Mouse (Mus musculus): ENCODE data around the gene Ranbp2. TPM values are rescaled to one million over a fixed set of nuclear protein-coding genes. Genes with fewer than 3 reads are reported as not detected.

Gene Ranbp2
- total and polyA plus RNA-seq, 3 experiments = 45.0 to 56.3 (median 53.4) TPM

DNA sequence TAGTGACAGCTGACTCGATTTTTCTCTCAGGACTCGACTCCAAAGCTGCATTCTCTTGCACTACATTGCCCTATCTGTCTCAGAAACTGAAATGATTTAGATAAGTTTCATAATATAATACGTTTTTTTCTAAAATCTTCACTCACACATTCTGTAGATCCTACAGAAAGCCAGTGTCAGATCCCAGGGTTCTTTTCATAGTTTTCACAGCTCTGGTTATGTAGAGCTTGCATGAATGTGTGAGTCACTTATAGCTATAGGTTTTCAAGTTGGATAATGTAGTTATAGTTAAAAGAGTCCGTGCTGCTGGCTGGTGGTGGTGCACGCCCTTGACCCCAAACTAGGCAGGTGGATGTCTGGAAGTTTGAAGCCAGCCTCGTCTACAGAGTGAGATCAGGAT lies 42.1 kb upstream of the Ranbp2 start:
- dilution Hi-C loops (cut with MboI; ENCODE audit: extremely low pct_ligation_motif_present, extremely low pct_unique_long_range_greater_than_20kb, low sequenced_read_pairs) = no loop called here
- TF ChIP-seq TBP (conservative IDR thresholded peaks at IDR 0.05; ENCODE audit: low read depth, low read length) = no peak
- no peak for TF ChIP-seq TCF12 (IDR thresholded peaks at IDR 0.05; ENCODE audit: low read depth, low read length)
- TF ChIP-seq MYC (IDR thresholded peaks at IDR 0.05; ENCODE audit: low read depth, low read length) = no peak
- TF ChIP-seq GABPA (IDR thresholded peaks at IDR 0.05; ENCODE audit: insufficient replicate concordance, low read depth, low read length) = no peak
- TF ChIP-seq ELF1 (IDR thresholded peaks at IDR 0.05; ENCODE audit: low read depth, low read length) = no peak
- no peak for TF ChIP-seq MAZ (IDR thresholded peaks at IDR 0.05; ENCODE audit: low read depth, low read length)
- no peak for TF ChIP-seq PAX5 (IDR thresholded peaks at IDR 0.05; ENCODE audit: low read length)
- TF ChIP-seq ETS1 (conservative IDR thresholded peaks at IDR 0.05; ENCODE audit: low read depth, low read length) = no peak
- TF ChIP-seq ZNF384 (IDR thresholded peaks at IDR 0.05; ENCODE audit: low read depth, low read length) = no peak
- TF ChIP-seq SIN3A (IDR thresholded peaks at IDR 0.05; ENCODE audit: low read length) = no peak
- TF ChIP-seq JUND (conservative IDR thresholded peaks at IDR 0.05; ENCODE audit: low read depth, low read length) = no peak
- TF ChIP-seq MEF2A (IDR thresholded peaks at IDR 0.05; ENCODE audit: borderline replicate concordance, low read depth, low read length) = no peak
- no peak for TF ChIP-seq POLR2A (IDR thresholded peaks at IDR 0.05; ENCODE audit: low read depth, low read length)
- no peak for TF ChIP-seq SMC3 (IDR thresholded peaks at IDR 0.05; ENCODE audit: low read depth, low read length)
- no peak overlapping the region for H3K4me3 ChIP-seq (replicated peaks in 1 of 3; ENCODE audit: low read depth in 2 of 3, low read length in 2 of 3, poor library complexity in 1 of 3)
- peaks cover 0 to 11% of the 10 kb centered on the region in 2 experiments; a peak in 1 of 4 replicates for H3K4me1 ChIP-seq (ENCODE audit: control insufficient read depth in 1 of 2, insufficient read depth in 2 of 2)
- peaks cover 58 to 89% of the 10 kb centered on the region in 2 experiments for H3K36me3 ChIP-seq (replicated peaks in 1 of 2; ENCODE audit: control insufficient read depth in 1 of 2, insufficient read depth in 1 of 2, low read length in 1 of 2)
- no peaks in the 10 kb centered on the region for H3K9me3 ChIP-seq (replicated peaks; ENCODE audit: low read length)
- H3K9ac ChIP-seq (ENCODE audit: insufficient read depth, low read depth) = no peak overlapping the region
- no peak overlapping the region for H3K27ac ChIP-seq (ENCODE audit: insufficient read depth, low read depth)
- DNase-seq (ENCODE audit: extremely low read depth) = no peak
- no peaks in the 10 kb centered on the region for H3K27me3 ChIP-seq (replicated peaks)
- in situ Hi-C loops (cut with MboI; ENCODE audit: low pct_ligation_motif_present, low pct_unique_long_range_greater_than_20kb, low sequenced_read_pairs) = no loop called here
- peaks cover 6% of the 10 kb centered on the region for H3K79me2 ChIP-seq (replicated peaks; ENCODE audit: control insufficient read depth, extremely low read depth, insufficient read depth, poor library complexity, severe bottlenecking)
- no peak overlapping the region for H3K4me2 ChIP-seq (ENCODE audit: insufficient read depth, low read depth, poor library complexity, severe bottlenecking)

DNA sequence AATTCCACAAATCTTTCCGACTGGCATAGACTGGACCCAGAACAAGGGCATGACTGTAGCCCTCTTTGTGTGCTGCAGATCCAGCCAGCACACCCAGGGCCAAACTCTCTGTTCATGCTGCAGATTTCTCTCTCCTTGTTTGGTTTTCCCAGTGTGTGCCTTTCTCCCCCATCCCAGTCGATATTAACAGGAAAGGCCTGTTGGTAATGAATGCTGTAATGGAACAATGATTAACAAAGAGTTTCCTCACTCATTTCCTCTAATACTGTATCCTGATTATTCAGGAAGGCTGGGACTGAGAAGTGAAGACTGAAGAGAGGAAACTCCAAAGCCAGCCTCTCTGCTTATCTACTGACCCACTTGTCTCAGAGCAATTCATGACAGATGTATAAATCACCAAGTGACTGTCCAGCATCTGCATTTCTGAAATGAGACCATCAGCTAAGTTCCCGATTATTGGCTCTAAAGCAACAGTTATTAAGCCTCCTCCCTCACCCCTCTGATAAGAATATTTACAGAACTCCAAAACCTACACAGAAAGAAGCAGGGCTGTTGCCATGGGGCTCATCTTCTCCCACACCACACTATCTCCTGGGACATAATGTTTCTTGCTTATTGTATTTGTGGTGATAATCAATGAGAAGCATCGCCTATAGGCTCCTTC lies 41.3 kb upstream of the Ranbp2 start:
- Histone ChIP-seq H3K27me3 (replicated peaks) (no peaks in the 10 kb centered on the region), H3K36me3 (replicated peaks in 1 of 2; ENCODE audit: control insufficient read depth in 1 of 2, insufficient read depth in 1 of 2, low read length in 1 of 2) (peaks cover 64 to 93% of the 10 kb centered on the region in 2 experiments), H3K4me3 (replicated peaks in 1 of 3; ENCODE audit: low read depth in 2 of 3, low read length in 2 of 3, poor library complexity in 1 of 3) (no peak overlapping the region), H3K9ac (ENCODE audit: insufficient read depth, low read depth) (no peak overlapping the region), H3K9me3 (replicated peaks; ENCODE audit: low read length) (no peaks in the 10 kb centered on the region), H3K4me1 (ENCODE audit: control insufficient read depth in 1 of 2, insufficient read depth in 2 of 2) (peaks cover 0 to 6% of the 10 kb centered on the region in 2 experiments; a peak in 1 of 4 replicates), H3K4me2 (ENCODE audit: insufficient read depth, low read depth, poor library complexity, severe bottlenecking) (no peak overlapping the region), H3K27ac (ENCODE audit: insufficient read depth, low read depth) (no peak overlapping the region), H3K79me2 (replicated peaks; ENCODE audit: control insufficient read depth, extremely low read depth, insufficient read depth, poor library complexity, severe bottlenecking) (peaks cover 6% of the 10 kb centered on the region)
- no peak for DNase-seq (ENCODE audit: extremely low read depth)
- dilution Hi-C loops (cut with MboI; ENCODE audit: extremely low pct_ligation_motif_present, extremely low pct_unique_long_range_greater_than_20kb, low sequenced_read_pairs) (no loop called here), in situ Hi-C loops (cut with MboI; ENCODE audit: low pct_ligation_motif_present, low pct_unique_long_range_greater_than_20kb, low sequenced_read_pairs) (no loop called here)
- TF ChIP-seq KAT2A (IDR thresholded peaks at IDR 0.05; ENCODE audit: insufficient replicate concordance, low read length) (no peak), ELF1 (IDR thresholded peaks at IDR 0.05; ENCODE audit: low read depth, low read length) (no peak), ZMIZ1 (IDR thresholded peaks at IDR 0.05; ENCODE audit: low read depth, low read length) (no peak), MYC (IDR thresholded peaks at IDR 0.05; ENCODE audit: low read depth, low read length) (no peak), IRF4 (IDR thresholded peaks at IDR 0.05; ENCODE audit: low read depth, low read length) (no peak)
